Mouse (Mus musculus): Measurements from ENCODE around the gene Pard6b. TPM values are rescaled to one million over a fixed set of nuclear protein-coding genes. Genes with fewer than 3 reads are reported as not detected.
A peak's percentile ranks its signal among the peaks of the same experiment; 100 is the strongest.
"Not testable (repeated sequence)": the region's sequence is repeated elsewhere in the genome, so short reads cannot be mapped to it uniquely, and the experiment has no call there.

Pard6b gene
- total RNA-seq, 2 experiments from 2014 or later: 5.0 to 5.2 TPM

- intact Hi-C loops (cut with DNase I): no loop called here
- DNase-seq (ENCODE audit: low spot score in 2 of 2): no peak
These were observed 12.3 kb downstream of the Pard6b start for GRCm38 (mm10) chr2:168093077-168093476.

- DNase-seq (ENCODE audit: low spot score in 2 of 2): peak in 1 of 2 experiments; percentile 43
- intact Hi-C loops (cut with DNase I): loop anchor here (5.0 kb wide), 1 partner anchor 408 kb away; the partner anchor contains the start of genes Cebpb and Tmem189
These were observed 14.3 kb downstream of the Pard6b start for GRCm38 (mm10) chr2:168095077-168095476.

DNA sequence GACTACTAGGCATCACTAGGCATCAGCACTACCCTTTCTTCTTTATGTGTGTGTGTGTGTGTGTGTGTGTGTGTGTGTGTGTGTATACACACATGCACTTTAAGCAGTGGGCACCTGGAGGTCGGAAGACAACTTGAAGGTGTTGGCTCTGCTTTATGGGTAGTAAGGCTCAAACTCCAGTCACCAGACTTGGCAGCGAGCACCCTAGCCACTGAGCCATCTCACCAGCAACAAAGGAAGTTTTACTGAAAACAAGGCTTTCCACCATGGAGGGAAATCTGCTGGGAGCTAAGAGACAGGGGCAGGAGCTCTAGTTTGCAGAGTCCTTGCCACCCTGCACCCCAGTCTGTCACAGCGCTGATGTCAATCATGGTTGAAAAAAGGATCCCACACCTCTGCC lies 15.7 kb downstream of the Pard6b start:
- no peak for DNase-seq (ENCODE audit: low spot score in 2 of 2)
- intact Hi-C loops (cut with DNase I): loop anchor here (5.0 kb wide), 1 partner anchor 409 kb away; the partner anchor contains the start of genes Cebpb and Tmem189

GRCm38 (mm10) chr2:168098040-168098439 lies 17.2 kb downstream of the Pard6b start:
- intact Hi-C loops (cut with DNase I): loop anchor here (5.0 kb wide), 1 partner anchor 411 kb away; the partner anchor contains the start of genes Cebpb and Tmem189
- peak; percentile 69 to 73 for DNase-seq (ENCODE audit: low spot score in 2 of 2)

DNA sequence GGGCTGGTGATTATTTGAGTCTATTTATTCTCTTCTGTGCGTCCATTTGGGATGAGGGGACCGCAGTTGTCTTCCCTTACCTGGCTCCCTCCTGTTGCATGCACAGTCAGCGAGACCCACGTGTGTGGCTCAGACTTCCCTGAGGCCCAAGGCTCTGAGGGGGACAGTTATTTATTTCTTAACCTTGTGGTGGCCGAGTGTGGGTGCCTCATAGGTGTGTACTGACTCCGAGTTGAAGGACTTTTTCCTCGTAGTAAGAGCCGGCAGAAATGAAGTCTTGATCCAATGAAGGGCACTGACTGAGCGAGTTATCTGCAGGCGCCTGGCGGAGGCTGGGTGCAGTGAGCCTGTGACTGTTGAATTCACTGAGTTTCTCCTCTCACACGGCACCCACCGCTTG lies 19.2 kb downstream of the Pard6b start:
- intact Hi-C loops (cut with DNase I): no loop called here
- DNase-seq (ENCODE audit: low spot score in 2 of 2): no peak

DNA sequence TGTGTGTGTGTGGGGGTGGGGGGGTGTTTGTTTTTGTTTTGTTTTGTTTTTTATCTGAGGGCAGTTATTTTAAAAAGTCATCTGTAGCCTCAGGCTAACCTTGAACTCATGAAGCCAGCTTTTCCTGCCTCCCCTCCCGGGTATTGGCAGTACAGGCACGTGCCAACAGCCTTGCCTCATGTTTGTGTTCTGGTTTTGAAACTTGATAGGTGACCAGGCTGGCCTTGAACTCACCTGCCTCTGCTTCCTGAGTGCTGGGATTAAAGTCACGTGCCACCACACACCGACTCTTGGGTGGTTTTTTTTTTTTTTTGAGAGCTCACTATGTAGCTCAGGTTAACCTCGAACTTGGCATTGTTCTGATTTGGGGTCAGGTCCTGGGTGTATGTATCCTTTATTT lies 21.0 kb downstream of the Pard6b start:
- no peak for DNase-seq (ENCODE audit: low spot score in 2 of 2)
- intact Hi-C loops (cut with DNase I): no loop called here

GRCm38 (mm10) chr2:168103341-168103740 lies 22.5 kb downstream of the Pard6b start:
- no peak for DNase-seq (ENCODE audit: low spot score in 2 of 2)

DNA sequence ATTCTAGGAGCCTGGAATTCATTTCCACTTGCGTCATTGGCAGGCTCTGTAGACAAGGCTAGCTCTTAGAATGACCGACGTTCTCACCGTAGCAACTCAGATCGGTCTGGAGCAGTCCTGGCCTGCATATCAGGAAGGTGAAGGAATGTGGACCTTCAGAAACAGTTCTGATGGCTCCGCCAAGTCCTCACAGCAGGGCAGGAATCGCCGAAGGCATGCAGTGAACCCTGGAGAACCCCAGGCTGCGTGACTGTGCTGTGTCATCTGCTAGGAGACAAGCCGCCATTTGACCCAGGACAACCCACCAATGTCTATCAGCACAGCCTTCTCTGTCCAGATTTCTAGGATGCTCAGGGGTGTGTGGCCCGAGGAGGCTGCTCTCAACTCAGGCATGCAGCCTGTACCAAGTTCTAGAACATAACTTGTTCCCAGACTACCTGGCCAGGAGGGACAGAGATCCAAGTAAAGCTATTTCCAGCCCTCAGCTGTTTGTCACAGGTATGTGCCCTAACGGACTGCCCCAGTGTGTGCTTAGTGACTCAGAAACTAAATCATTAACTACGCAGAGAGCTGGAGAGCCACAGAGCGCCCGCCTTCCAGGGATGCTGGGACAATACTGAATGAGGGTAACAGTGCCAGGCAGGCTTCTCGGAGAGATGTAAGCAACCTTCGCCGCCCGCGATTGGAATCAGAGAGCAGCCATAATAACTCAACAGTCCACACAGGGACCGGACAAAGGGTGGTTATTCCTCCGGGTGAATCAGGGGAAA lies 23.8 kb downstream of the Pard6b start:
- intact Hi-C loops (cut with DNase I): no loop called here
- no peak for DNase-seq (ENCODE audit: low spot score in 2 of 2)

More at GRCm38 (mm10) chr2:168103341-168103740, 22.5 kb downstream of the Pard6b start:
- intact Hi-C loops (cut with DNase I): no loop called here

DNA sequence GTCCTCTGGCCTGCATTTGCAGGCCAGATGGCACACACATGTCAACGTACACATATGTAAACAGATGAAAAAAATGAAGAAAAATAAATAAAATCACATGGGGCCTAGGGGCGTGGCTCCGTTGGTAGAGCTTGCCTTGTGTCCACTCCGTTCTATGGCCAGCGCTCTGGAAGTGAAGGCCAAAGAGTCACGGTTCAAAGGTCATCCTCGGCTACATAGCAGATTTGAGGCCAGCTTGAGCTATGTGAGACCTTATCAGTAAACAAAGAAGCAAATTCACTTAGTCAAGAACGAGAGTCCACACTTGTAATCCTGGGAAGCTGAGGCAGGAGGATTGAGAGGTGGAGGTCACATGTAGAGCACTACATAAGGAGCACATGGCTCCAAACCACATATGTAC lies 24.5 kb downstream of the Pard6b start:
- intact Hi-C loops (cut with DNase I): no loop called here

GRCm38 (mm10) chr2:168106701-168107178 lies 25.9 kb downstream of the Pard6b start:
- intact Hi-C loops (cut with DNase I): no loop called here
- peak; percentile 85 to 95 for DNase-seq (ENCODE audit: low spot score in 2 of 2)

More for the DNA sequence above, 24.5 kb downstream of the Pard6b start:
- DNase-seq (ENCODE audit: low spot score in 2 of 2): no peak

GRCm38 (mm10) chr2:168107356-168107755 lies 26.6 kb downstream of the Pard6b start:
- intact Hi-C loops (cut with DNase I): no loop called here
- no peak for DNase-seq (ENCODE audit: low spot score in 2 of 2)

DNA sequence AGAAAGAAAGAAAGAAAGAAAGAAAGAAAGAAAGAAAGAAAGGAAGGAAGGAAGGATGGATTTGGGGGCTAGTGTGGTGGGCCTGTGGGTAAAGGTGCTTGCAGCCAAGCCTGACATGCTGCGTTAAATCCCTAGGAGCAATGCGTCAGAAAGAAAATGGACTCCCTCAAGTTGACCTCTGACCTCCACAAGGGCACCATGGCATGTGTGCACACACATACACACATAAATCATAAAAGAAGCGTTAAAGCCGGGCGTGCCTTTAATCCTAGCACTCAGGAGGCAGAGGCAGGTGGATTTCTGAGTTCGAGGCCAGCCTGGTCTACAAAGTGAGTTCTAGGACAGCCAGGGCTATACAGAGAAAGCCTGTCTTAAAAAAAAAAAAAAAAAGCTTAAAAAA lies 27.1 kb downstream of the Pard6b start:
- intact Hi-C loops (cut with DNase I); DNase-seq (ENCODE audit: low spot score in 2 of 2): not testable (repeated sequence)

DNA sequence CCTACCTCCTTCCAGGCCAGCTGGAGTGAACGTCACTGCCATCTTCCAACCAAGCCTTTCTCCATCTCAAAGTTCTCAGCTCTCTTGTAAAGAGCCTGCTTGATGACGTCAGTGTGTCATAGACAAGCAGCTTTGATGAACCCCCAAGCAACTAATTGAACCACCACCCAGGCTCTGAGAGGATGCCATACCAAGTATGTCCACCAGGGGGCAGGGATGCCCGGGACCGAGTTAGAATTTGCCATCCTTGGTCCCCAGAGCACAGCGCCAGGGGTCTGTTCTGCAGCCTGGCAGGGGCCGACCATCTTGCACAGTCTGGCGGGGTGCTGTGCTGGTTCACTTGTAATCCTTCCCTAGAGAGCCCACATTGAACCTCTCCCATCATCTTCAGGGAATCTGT lies 31.1 kb downstream of the Pard6b start:
- intact Hi-C loops (cut with DNase I): no loop called here
- DNase-seq (ENCODE audit: low spot score in 2 of 2): peak; percentile 62 to 64

DNA sequence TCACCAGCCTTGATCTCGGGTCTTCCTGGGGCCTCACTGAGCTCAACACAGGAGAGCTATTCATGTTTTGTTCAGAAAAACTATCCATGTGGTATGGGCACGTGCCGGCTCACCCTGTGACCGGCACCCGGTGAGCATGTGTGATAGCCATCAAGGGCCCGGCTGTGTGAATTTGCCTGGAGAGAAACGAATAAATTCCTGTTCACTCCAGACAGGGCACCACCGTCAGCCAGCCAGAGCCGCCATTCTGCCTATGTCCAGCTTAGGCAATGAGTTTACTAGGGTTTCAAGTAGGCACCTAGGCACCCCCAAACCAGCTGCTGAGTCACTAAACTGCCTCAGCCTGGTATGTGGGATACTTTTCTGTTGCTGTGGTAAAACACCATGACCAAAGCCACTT lies 32.5 kb downstream of the Pard6b start:
- DNase-seq (ENCODE audit: low spot score in 2 of 2): no peak
- intact Hi-C loops (cut with DNase I): no loop called here

DNA sequence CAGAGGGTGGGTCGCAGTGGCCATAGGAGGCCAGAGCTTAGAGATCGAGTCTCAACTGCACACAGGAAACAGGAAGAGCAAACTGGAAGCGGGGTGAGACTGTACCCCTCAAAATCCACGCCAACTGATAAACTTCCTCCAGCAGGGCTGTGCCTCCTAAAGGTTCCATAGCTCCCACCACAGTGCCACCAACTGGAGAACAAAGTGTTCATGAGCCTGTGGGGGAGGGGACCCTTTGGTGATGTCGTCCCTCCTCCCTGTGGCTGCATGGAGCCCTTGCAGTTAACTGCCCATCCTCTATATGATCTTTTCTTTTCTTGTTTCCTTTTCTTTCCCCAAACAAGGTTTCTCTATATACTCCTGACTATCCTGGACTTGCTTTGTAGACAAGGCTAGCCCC lies 32.9 kb downstream of the Pard6b start:
- intact Hi-C loops (cut with DNase I): no loop called here

DNA sequence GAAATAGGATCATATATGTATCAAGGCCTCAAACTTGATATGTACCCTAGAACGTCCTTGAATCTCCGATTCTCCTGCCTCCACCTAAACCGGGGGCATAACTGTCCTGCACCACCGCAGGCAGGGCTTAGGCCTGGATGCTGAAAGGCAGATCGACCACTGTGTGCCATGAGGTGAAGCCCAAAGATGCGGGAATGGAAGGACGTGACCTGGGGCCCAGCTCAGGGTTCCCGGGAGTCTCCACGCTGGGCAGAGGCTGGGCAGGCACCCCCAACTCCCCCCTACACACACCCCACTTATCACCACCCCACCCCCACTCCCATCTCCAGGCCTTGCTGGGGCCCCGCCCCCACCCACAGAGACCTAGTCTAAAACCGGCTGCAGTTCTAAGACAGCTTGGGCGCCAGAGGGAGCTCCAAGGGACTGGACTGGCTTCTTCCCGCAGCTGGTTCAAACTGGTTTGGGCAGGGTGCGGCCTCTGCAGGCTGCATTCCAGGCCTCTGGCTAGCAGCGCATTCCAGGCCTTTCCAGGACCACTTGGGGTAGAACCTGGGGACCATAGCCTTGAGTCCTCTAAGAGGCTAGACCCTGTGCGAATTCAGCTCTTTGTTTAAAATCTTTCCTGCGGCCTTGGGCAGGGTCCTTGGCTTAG lies 34.0 kb downstream of the Pard6b start:
- peak; percentile 58 to 71 for DNase-seq (ENCODE audit: low spot score in 2 of 2)
- intact Hi-C loops (cut with DNase I): loop anchor here (5.0 kb wide), 1 partner anchor 327 kb away; no protein-coding TSS in a partner anchor

More for the DNA sequence above, 32.9 kb downstream of the Pard6b start:
- peak in 1 of 2 experiments; percentile 34 for DNase-seq (ENCODE audit: low spot score in 2 of 2)

- intact Hi-C loops (cut with DNase I): loop anchor here (5.0 kb wide), 1 partner anchor 326 kb away; no protein-coding TSS in a partner anchor
- no peak for DNase-seq (ENCODE audit: low spot score in 2 of 2)
These were observed 35.0 kb downstream of the Pard6b start for GRCm38 (mm10) chr2:168115826-168116225.

DNA sequence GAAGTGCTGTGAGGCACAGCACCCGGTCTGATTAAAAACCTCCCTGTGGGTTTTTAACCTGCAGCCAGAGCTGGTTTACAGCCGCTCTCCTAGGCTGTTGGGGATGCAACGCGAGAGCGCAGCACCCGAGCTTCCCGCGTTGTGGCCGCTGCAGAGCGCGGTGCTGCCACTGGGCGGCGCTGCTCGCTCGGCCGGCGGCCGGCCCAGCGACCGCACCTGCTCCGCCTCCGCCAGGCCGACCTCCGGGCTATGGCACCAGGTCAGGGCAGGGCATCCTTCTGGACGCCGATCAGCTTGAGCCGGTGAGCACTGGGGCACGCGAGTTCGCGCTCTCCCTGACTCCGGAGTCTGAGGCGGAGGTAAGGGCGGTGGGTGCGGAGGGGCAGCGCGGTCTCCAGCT lies 36.3 kb downstream of the Pard6b start:
- peak; percentile 72 to 79 for DNase-seq (ENCODE audit: low spot score in 2 of 2)
- intact Hi-C loops (cut with DNase I): loop anchor here (1.0 to 5.0 kb wide), 2 partner anchors 88 to 325 kb away; no protein-coding TSS in a partner anchor

DNA sequence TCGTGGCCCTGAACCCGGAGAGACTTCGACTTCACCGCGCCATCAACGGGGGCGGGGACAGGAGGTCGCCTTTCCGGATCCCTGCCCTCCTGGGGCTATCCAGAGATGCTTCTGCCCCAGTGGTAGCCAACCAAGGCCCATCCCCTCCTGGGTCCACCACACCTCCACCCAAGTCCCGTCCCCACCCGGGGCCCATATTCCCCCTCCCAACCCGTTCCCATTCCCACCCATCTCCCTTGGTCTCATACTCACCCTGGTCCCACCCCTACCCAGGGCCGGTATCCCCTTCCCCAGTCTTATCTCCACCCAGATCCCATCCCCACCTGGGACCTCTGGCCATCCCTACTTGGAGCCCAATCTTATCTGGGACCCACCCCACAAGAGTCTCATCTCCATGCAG lies 36.7 kb downstream of the Pard6b start:
- no peak for DNase-seq (ENCODE audit: low spot score in 2 of 2)
- intact Hi-C loops (cut with DNase I): loop anchor here (1.0 to 5.0 kb wide), 2 partner anchors 88 to 325 kb away; no protein-coding TSS in a partner anchor

DNA sequence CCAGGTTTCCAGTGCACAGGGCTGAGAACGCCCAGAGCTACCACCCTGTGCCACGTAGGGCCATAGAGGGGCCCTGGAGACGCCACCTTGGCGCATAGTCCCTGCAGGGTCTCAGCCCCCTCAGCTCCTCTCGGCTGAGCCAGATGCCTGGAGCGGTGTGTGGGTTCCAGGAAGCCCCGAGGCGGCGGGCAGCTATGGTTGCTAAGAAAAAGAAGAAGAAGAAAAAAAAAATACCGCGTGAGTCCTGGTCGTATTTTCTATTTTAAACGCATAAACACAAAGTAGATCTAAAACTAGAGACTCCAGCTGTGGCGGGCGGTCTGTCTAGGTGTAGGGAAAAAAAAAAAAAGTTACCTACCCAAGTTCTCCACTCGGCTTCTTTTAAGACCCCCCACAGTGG lies 37.2 kb downstream of the Pard6b start:
- intact Hi-C loops (cut with DNase I): loop anchor here (1.0 to 5.0 kb wide), 2 partner anchors 87 to 324 kb away; no protein-coding TSS in a partner anchor
- DNase-seq (ENCODE audit: low spot score in 2 of 2): peak; percentile 41 to 68
